Mouse (Mus musculus): ENCODE data around the gene Tfdp1.

Tfdp1 gene

DNA sequence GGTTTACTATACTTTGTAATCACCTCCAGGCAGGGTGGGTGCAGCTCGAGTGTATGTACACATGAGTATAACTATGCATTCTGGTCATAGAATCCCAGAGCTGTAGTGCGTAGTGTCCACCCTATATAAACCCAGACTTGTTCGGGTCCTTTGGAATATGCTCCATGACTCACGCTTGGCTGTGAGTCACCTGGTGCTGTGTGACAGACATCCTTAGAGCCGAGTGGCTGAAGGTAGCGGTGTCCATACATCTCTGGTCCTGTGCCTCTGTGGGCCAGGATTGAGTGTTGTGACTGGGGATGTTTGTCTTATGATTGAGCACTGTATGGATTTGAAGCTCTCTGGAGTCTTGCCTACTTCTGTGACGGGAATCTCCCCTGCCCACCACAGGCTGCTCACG, 14.1 kb downstream of the Tfdp1 start:
- DNase-seq (ENCODE audit: low read depth, low spot score): no peak

DNA sequence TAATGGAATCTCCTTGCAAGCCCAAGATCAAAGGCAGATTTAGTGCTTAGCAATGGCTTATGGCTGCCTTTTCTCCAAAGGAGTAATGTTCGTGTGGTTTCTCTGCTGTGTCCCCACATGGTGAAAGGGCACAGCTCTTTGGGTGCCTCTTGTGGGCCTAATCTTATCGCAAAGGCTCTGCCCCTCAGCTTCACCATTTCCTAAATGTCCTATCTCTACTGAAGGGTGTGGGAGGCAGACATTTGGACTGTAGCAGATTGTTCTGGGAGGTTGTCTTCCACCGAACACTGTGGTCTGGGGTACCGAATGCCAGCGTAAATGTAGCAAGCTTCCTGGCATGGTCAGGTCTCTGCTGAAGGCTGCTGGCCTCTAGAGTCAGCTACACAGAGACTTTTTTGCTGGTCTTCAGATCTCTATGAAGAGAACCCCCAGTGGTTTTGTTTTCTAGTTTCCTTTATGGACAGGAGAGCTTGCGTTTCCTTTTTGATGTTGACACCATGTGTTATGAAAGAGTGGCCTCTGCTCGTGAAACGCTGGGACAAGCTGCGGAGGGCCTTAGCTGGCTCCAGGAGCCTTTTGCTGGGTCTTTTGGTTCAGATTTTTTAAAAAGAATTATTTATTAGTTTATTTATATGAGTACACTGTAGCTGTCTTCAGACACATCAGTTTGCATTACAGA, 14.7 kb downstream of the Tfdp1 start:
- no peak for DNase-seq (ENCODE audit: low read depth, low spot score)

GRCm38 (mm10) chr8:13353883-13354282, 15.3 kb downstream of the Tfdp1 start:
- DNase-seq (ENCODE audit: low read depth, low spot score): no peak

DNA sequence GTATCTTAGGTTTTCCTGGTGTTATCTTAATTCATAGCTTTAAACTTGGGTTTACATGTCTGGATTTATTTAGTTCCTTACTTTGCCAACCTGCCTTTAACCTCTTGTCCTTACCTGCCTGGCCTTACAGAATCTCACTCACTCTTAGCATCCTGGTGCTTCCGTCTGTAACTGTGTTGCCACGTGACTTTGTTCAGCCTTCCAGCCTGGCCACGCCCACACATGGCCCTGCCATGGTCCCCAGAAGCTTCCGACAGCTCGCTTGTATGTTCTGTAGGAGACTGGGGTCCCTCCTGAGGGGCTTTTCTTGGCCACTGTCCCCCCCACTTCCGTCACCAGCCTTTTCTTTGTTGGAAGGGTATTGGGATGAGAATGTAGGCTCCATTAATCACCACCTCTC, 17.7 kb downstream of the Tfdp1 start:
- no peak for DNase-seq (ENCODE audit: low read depth, low spot score)

- DNase-seq (ENCODE audit: low read depth, low spot score): no peak
Measured at GRCm38 (mm10) chr8:13356681-13357080, 18.1 kb downstream of the Tfdp1 start.

DNA sequence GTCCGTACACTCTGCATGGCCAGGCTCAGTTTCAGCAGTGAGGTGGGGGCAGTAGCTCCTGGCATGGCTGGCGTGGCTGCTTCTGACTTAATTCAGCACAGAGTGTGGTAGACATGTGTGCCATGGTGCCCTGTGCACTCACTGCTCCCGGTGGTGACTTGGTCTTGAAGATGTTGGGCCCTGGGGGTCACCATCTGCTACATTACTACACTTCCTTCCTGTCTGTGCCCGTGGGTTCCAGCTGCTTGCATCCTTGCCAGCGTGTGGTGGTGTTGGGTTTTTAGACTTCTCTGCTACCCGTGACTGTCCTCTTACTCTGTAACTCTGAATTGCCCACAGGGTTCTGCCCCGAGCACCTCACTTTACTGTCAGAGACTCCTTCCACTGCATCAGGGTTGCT, 21.7 kb downstream of the Tfdp1 start:
- no peak for DNase-seq (ENCODE audit: low read depth, low spot score)

- no peak for DNase-seq (ENCODE audit: low read depth, low spot score)
Measured at GRCm38 (mm10) chr8:13361865-13362264, 23.3 kb downstream of the Tfdp1 start.

DNA sequence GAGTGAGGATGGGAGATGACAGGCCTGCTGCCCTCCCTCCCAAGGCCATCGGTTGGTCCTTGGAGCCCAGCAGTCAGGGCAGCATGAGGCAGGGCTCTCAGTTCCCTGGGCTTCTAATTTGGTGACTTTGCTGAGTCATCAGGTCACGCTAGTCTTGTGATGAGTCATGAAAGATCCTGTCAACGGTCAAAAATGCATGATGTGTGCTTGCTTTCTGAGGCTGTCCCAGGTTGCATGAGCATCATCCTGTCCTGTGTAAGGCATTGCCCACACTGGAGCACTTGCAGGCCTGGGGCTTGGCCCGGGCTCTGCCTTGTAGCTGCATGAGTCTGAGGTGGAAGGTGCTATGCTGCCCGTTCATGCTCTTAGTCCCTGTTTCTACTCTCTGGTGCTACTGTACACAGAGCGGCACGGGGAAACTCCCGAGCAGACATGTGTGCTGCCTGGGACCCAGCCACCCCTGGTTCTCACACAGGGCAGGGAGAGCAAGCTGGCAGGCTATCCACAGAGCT, 34.7 kb downstream of the Tfdp1 start:
- DNase-seq (ENCODE audit: low read depth, low spot score): no peak

GRCm38 (mm10) chr8:13381630-13382029, 43.1 kb downstream of the Tfdp1 start:
- no peak for DNase-seq (ENCODE audit: low read depth, low spot score)

DNA sequence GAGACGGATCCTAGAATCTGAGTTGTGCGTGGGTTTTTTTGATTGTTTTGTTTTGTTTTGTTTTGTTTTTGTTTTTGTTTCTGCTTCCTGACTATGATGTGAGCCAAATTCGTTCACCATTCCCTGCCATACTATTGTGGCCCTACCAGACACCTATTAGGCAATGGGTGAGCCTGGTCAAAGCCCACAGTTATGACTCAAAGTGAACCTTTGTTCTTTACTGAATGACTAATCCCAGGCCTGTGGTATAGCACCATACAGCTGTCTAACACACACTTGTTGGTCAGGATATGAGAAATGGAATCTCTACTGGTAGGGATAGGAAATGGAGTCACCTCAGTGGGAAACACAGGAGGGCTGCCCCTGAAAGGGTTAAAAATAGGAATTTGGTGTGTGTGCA, 44.0 kb downstream of the Tfdp1 start:
- DNase-seq (ENCODE audit: low read depth, low spot score): no peak

GRCm38 (mm10) chr8:13382999-13383398, 44.4 kb downstream of the Tfdp1 start:
- no peak for DNase-seq (ENCODE audit: low read depth, low spot score)

GRCm38 (mm10) chr8:13386366-13386765, 47.8 kb downstream of the Tfdp1 start:
- DNase-seq (ENCODE audit: low read depth, low spot score): no peak

DNA sequence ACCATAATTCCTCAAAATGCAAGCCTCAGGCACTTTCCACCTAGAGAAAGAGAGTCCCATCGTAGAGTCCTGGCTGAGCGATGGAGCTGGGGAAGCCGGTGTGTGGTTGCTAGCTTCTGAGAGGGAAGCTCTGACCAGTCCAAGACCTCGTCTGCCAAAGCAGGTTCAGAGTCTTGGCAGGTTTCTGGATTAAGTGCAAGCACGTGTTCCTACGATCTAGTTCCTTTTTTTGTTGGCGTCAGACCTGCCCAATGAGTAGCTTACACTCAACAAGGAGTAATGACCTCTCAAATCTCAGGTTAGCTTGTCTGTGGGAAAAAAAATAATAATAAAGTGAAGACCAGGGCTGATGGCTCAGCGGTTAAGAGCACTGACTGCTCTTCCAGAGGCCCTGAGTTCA, 49.2 kb downstream of the Tfdp1 start:
- no peak for DNase-seq (ENCODE audit: low read depth, low spot score)

DNA sequence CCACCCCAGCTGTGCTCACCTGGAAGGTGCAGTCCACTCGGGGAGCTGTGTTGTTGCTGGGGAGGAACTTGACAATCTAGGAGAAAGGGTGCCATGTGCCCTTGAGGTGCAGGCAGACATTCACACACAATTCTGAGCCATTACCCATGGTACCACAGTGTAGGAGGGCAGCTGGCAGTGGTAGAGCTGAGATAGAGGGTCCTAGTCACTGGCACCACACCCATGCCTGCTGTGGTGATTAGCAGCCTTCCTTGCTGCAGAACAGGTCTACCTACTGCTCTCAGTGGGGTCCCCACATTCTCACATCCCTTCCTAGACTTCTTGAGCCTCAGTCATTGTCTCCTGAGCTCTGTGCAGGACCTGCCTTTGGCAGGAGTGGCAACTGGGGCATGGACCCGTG, 50.2 kb downstream of the Tfdp1 start:
- DNase-seq (ENCODE audit: low read depth, low spot score): no peak

GRCm38 (mm10) chr8:13393869-13394268, 55.3 kb downstream of the Tfdp1 start:
- no peak for DNase-seq (ENCODE audit: low read depth, low spot score)

DNA sequence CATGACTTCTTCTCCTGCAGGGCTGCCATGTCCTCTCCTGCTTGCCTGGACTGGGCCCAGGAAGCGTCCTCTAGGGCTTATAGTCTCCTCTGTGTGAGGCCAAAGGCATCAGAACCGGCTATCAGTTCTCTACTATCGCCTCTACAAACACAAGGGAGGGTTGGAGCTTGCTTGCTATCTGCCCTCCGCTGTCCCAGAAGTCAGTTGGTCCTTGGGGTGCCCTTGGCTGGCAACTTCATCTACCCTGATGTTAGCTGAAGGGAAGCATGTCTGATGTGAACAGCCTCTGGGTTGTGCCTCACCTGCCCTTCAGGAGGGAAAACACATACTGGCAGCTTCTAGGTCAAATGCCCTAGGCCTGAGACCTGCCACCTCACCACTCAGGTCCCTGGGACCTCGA, 58.2 kb downstream of the Tfdp1 start, which contains the start of gene Atp4b:
Gene Atp4b (minus strand): TSS at position 101 of the 400 bp plus-strand sequence.
- DNase-seq (ENCODE audit: low read depth, low spot score): no peak

DNA sequence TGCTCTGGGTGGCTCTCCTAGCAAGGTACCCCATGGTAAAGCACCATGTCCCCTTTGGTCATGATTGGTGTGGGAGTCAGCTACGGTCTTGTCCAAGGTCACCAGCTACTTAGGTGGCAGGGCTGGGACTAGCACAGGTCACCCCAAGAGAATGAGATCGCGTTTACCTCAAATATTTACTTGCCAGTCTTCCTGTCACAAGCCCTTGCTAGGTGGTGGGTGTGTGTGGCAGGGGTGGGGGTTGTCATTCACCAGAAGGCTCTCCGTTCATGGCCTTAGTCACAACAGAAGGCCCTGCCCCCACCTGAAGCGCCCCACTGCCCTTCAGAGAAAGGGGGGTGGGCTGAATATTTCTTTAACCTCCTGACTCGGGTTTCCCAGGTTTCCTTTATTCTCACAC, 65.0 kb downstream of the Tfdp1 start:
- DNase-seq (ENCODE audit: low read depth, low spot score): no peak

GRCm38 (mm10) chr8:13404666-13405131, 66.1 kb downstream of the Tfdp1 start, which contains the start of gene Grk1:
Gene Grk1 (plus strand): TSS chr8:13405081.
- DNase-seq (ENCODE audit: low read depth, low spot score): no peak

DNA sequence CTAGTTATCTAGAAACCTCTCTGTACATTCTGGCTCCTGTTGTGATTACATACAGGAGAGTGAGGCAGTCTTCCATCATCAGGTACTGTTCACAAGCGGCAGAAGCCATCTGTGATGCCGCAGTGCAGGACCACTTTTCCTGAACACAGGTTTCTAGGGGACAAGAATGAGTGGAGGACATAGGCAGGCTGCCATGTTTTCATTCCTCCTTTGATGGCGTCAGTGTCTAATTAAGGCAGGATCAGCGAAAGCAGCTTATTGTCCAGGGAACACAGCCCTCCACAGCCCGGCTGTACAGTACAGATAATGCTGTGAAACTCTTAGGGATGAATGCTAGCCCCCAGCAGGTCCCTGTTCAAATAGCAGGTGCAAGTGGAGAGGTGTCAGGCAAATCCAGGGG, 67.5 kb downstream of the Tfdp1 start:
- no peak for DNase-seq (ENCODE audit: low read depth, low spot score)

DNA sequence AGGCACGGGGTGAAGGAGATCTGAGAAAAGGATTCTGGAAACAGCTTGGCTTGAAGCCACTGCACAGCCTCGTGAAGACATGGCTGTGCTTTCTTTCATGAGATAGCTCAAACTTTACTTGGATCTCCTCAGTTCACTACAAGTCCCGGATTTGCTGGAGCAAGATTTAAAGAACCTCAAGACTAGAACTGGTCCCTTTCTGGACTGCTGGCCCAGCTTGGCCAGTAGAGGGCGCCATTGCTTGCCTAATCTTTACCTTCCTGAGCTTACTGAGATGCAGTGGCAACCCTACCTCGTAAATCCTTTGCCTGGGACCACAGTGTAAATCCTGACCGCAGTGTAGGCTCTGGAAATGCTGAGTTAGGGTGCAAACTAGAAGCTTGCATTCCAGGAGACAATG, 73.0 kb downstream of the Tfdp1 start:
- DNase-seq (ENCODE audit: low read depth, low spot score): peak; percentile 61

GRCm38 (mm10) chr8:13412891-13413558, 74.5 kb downstream of the Tfdp1 start:
- DNase-seq (ENCODE audit: low read depth, low spot score): peak; percentile 51

DNA sequence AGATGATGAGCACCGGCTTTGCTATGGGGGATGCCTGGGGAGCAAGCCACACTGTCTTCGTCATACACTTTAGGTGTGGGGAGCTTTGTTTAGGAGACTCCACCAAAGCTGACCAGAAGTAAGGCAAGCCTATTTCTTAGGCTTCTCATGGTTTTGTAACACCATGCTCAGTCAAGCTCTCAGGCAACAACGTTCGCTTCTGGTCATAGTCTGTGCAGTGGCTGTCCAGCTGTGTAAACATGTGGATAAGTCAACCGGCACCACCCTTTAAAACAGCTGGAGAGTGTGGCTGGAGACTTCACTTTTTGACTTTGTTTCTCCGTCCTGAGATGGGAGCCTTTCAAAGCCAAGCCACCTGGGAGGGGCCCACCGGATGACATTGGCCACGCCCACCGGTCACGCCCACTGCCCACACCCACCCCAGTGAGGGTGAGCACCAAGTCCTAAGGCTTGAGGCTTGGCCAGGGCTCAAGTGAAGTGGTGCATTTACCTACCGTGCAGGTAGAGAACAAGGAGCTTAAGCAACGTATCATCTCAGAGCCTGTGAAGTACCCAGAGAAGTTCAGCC, 75.4 kb downstream of the Tfdp1 start:
- DNase-seq (ENCODE audit: low read depth, low spot score): no peak

DNA sequence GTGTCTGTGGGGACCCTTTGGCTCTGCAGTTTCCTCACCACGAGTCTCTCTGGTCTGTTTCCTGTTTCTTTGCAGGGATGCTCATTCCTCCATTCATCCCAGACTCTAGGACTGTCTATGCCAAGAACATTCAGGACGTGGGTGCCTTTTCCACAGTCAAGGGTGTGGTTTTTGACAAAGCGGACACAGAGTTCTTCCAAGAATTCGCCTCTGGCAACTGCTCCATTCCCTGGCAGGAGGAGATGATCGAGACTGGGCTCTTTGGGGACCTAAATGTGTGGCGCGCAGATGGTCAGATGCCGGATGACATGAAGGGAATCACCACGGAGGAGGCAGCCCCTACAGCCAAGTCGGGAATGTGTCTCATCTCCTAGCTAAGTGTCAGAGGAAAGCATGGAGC, 77.3 kb downstream of the Tfdp1 start:
- DNase-seq (ENCODE audit: low read depth, low spot score): no peak
